Mouse (Mus musculus) right cerebral cortex, postnatal 14 days (tissue): ENCODE measurements around the gene Bckdha.
A peak's percentile ranks its signal among the peaks of the same experiment; 100 is the strongest.

Experiments
- DNase-seq: peaks from one replicate; pipeline ENCODE4 v3.0.0; 2022

Bckdha gene

DNA sequence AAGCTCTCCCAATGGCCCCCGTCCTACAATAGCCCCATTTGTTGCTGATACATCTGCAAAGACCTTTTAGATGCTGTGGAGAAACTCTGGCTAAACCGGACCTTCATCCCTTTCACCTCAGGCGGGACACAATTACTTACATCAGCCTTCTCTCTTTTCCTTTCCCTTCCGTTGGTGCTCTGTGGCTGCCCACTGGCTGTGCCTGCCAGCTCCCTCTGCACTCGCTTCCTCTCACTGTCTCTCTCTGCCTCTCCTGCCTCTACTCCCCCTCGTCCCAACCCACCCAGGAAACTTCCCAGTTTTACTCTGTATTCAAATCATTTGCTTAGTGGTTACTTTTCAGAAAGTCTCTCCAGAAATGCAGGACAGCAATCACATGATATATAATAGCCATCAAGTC, 48.7 kb downstream of the Bckdha start:
- DNase-seq: no peak

GRCm38 (mm10) chr7:25607196-25607595, 51.6 kb downstream of the Bckdha start:
- DNase-seq: no peak

DNA sequence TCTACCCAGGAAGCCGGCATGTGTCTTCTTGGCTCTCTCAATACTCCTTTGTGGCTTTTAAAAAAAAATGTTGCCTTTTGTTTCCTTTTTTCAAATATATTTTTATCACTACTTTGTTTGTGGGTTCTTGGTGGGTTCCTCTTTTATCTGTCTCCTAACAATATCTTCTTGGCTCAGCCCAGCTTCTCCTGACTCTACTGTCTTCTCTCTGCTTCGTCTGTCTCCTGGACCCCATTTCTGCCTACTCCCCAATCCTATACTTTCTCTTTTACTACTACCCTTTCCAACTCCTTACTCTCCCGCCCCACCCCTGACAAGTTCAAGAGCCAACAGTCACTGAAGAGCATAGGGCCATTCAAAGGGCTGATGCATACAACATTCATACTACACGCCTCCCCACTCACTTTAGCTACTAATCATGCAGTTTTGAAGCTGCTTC, 52.1 kb downstream of the Bckdha start:
- DNase-seq: no peak

- DNase-seq: no peak
These were observed 57.4 kb downstream of the Bckdha start for GRCm38 (mm10) chr7:25601346-25601745.

DNA sequence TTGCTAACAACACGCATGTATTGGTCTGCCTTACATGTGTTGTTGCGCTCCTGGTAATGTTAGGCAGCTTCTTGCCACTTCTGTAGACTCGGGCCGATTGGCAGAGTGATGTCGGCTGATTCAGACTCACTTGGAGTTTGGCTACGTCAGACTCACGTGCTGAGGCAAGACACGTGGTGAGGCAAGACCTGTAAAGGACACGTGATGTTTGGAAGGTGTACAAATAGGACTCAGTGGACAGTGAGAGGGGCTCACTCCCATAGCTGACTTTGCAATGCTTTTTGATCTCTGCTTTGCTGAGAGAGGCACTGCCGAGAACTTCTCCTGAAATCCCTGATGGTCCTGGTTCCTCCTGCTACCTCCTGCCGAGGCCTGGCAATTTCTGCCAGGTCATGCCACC, 58.1 kb downstream of the Bckdha start:
- DNase-seq: no peak

- peak; percentile 75 for DNase-seq
These were observed 59.1 kb downstream of the Bckdha start for GRCm38 (mm10) chr7:25599663-25600062.

DNA sequence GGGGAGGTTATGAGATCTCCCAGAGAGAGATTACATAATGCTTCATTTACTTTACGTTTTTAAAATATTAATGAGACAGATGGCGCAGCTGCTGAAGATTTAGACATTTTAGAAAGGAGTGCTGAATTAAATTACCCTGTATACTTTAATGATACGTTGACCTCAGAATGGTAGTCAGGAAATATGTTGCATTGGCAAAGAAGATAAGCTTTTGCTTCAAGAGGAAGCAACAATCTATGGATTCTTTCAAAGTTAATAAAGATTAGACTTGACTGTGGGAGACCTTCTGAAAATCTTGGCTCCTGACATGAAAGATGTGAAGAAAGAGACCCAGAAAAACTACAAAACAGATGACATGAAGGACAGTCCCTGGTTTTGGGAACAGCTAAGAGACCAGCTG, 64.9 kb downstream of the Bckdha start:
- DNase-seq: no peak

- no peak for DNase-seq
These were observed 67.6 kb downstream of the Bckdha start for GRCm38 (mm10) chr7:25591226-25591625.

- DNase-seq: no peak
These were observed 73.2 kb downstream of the Bckdha start for GRCm38 (mm10) chr7:25585351-25586204.

GRCm38 (mm10) chr7:25584651-25585050, 74.1 kb downstream of the Bckdha start:
- no peak for DNase-seq

DNA sequence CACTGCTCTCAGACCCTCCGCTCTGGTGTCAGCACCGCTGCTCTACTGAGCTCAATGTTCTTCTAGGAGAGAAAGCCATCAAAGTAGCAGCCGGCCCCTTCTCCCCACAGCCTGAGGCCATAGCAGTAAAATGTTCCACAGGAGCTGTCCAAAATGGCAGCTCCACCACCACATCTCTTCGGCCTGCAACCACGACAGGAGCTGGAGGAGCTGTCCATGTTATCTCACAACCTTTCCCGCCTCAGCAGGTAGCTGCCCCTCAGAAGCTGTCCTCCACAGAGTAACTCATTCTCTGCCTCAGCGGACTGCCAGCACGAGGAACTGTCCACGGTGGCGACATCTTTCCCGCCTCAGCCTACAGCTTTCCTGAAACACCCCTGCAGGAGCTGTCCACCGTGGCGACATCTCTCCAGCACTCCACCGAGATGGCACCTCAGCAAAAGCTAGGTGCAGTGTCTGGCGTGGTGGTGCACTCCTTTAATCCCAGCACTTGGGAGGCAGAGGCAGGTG, 76.4 kb downstream of the Bckdha start:
- no peak for DNase-seq
